Comparison of ENCODE assay signal across 10 mouse cellular contexts in genomic region chr5:30816261-30816791, GRCm38 (mm10). TPM values are rescaled to one million over a fixed set of nuclear protein-coding genes. Genes with fewer than 3 reads are reported as not detected.
DNase-seq lines count a peak whose midpoint lies in the region; ATAC-seq and TF ChIP-seq lines count a peak whose summit lies in the region.
"Had no signal": no experiment of that assay in that cellular context is flagged by ENCODE, and none has a peak within 500 bp of the region (broad histone marks: within the 10 kb centered on the region; RNA-seq: fewer than 3 reads in every experiment).

No protein-coding gene starts in this region.

- no peak overlapping the region for H3K9ac ChIP-seq in limb, embryonic 12.5 days (replicated peaks)
- H3K9ac ChIP-seq in hindbrain, postnatal 0 days (replicated peaks; ENCODE audit: low read length), result peak overlapping the region; percentile 34; the same call in 1 of the 2 replicates
- H3K9ac ChIP-seq: liver, embryonic 15.5 days had no signal

- no peaks in the 10 kb centered on the region for H3K36me3 ChIP-seq in limb, embryonic 12.5 days
- no peaks in the 10 kb centered on the region for H3K36me3 ChIP-seq in limb, embryonic 10.5 days
- H3K36me3 ChIP-seq in hindbrain, postnatal 0 days (ENCODE audit: insufficient read depth, low read length), result no peaks in the 10 kb centered on the region
- no peaks in the 10 kb centered on the region for H3K36me3 ChIP-seq in thymus, adult 2 months (ENCODE audit: control insufficient read depth, insufficient read depth, low read length)
- H3K36me3 ChIP-seq: liver, embryonic 15.5 days had no signal

- TF ChIP-seq CTCF in hindbrain, postnatal 0 days (IDR thresholded peaks at IDR 0.05; ENCODE audit: low read depth), result no peak
- TF ChIP-seq CTCF in thymus, adult 2 months (IDR thresholded peaks at IDR 0.05; ENCODE audit: borderline replicate concordance, control insufficient read depth, extremely low read depth, insufficient read depth, low read length, poor library complexity), result no peak

- no peak for ATAC-seq in limb, embryonic 12.5 days (ENCODE audit: insufficient number of reproducible peaks, insufficient read depth, low FRiP score, low TSS enrichment, low read depth)
- ATAC-seq in hindbrain, postnatal 0 days, result no peak

- peaks cover 24% of the 10 kb centered on the region for H3K4me1 ChIP-seq in limb, embryonic 12.5 days (replicated peaks)
- peaks cover 19% of the 10 kb centered on the region for H3K4me1 ChIP-seq in limb, embryonic 10.5 days
- peaks cover 26% of the 10 kb centered on the region for H3K4me1 ChIP-seq in hindbrain, postnatal 0 days (ENCODE audit: insufficient read depth, low read length)
- peaks cover 7% of the 10 kb centered on the region for H3K4me1 ChIP-seq in thymus, adult 2 months (replicated peaks; ENCODE audit: control insufficient read depth, insufficient read depth, low read length)

- no peak for TF ChIP-seq POLR2A in thymus, adult 2 months (IDR thresholded peaks at IDR 0.05; ENCODE audit: control insufficient read depth, extremely low read depth, insufficient read depth, low read length, poor library complexity)

- DNase-seq in limb, embryonic 10.5 days (ENCODE audit: low spot score), result no peak
- peak; percentile 62 for DNase-seq in gastrocnemius, adult 18-20 months (ENCODE audit: low spot score)
- DNase-seq in hindbrain, postnatal 0 days (ENCODE audit: low spot score), result no peak
- peak; percentile 32 for DNase-seq in skeletal muscle tissue, adult 2 months (ENCODE audit: low read depth, low spot score)
- no peak for DNase-seq in thymus, adult 2 months
- no peak for DNase-seq in spleen, postnatal 36 days (ENCODE audit: low spot score in 2 of 2)
- DNase-seq in layer of hippocampus, adult 18-20 months (ENCODE audit: low spot score in 2 of 2), result no peak
- DNase-seq: right cerebral cortex, postnatal 14 days had no signal

- H3K27me3 ChIP-seq in limb, embryonic 12.5 days, result peaks cover 5% of the 10 kb centered on the region
- H3K27me3 ChIP-seq in limb, embryonic 10.5 days (ENCODE audit: low read depth, poor library complexity, severe bottlenecking), result peaks cover 8% of the 10 kb centered on the region
- H3K27me3 ChIP-seq in hindbrain, postnatal 0 days (ENCODE audit: insufficient read depth, low read length), result no peaks in the 10 kb centered on the region
- no peaks in the 10 kb centered on the region; the same call in 1 of the 2 replicates for H3K27me3 ChIP-seq in thymus, adult 2 months (ENCODE audit: control insufficient read depth, insufficient read depth, low read length)

- peak overlapping the region; percentile 86 for H3K4me2 ChIP-seq in limb, embryonic 12.5 days
- H3K4me2 ChIP-seq in hindbrain, postnatal 0 days (ENCODE audit: low read depth, low read length), result peak overlapping the region; percentile 87
- H3K4me2 ChIP-seq: liver, embryonic 15.5 days had no signal

- WGBS in limb, embryonic 12.5 days, result 69% methylated on average over 8 of the region's 8 CpGs
- WGBS in limb, embryonic 10.5 days, result 72% methylated on average over 8 of the region's 8 CpGs
- WGBS in hindbrain, postnatal 0 days, result 55% methylated on average over 8 of the region's 8 CpGs
- WGBS in thymus, adult 2 months, result 87% methylated on average over 8 of the region's 8 CpGs

- H3K9me3 ChIP-seq in limb, embryonic 12.5 days, result no peaks in the 10 kb centered on the region
- H3K9me3 ChIP-seq in limb, embryonic 10.5 days (replicated peaks), result no peaks in the 10 kb centered on the region
- H3K9me3 ChIP-seq in hindbrain, postnatal 0 days (ENCODE audit: low read length), result no peaks in the 10 kb centered on the region
- H3K9me3 ChIP-seq: liver, embryonic 15.5 days had no signal

- no peak overlapping the region for H3K4me3 ChIP-seq in limb, embryonic 12.5 days (replicated peaks)
- no peak overlapping the region for H3K4me3 ChIP-seq in limb, embryonic 10.5 days
- H3K4me3 ChIP-seq in hindbrain, postnatal 0 days (ENCODE audit: low read length), result peak overlapping the region; percentile 82
- H3K4me3 ChIP-seq in thymus, adult 2 months (ENCODE audit: control insufficient read depth, insufficient read depth, low read length), result no peak overlapping the region
- H3K4me3 ChIP-seq: liver, embryonic 15.5 days had no signal

- no peak overlapping the region for H3K27ac ChIP-seq in limb, embryonic 12.5 days
- no peak overlapping the region for H3K27ac ChIP-seq in limb, embryonic 10.5 days
- no peak overlapping the region for H3K27ac ChIP-seq in hindbrain, postnatal 0 days
- no peak overlapping the region for H3K27ac ChIP-seq in thymus, adult 2 months (ENCODE audit: control insufficient read depth, insufficient read depth, low read length)
- H3K27ac ChIP-seq: liver, embryonic 15.5 days had no signal

RNA-seq across cellular contexts. Expression of gene Mapre3, which starts 1.9 kb away (rescaled TPM):
- 26.8 and 28.4 TPM in 2 replicates for polyA plus RNA-seq in limb, embryonic 12.5 days (2016; fragmentation: Nextera tagmentation; extraction: Ambion mirVana)
- polyA plus RNA-seq in limb, embryonic 10.5 days (2016; fragmentation: Nextera tagmentation; extraction: Ambion mirVana), result 12.2 and 17.0 TPM in 2 replicates
- total RNA-seq in gastrocnemius, adult 18-20 months (2021), result 10 to 100 TPM; 90.8 to 91.0 TPM
- 51.7 and 55.8 TPM in 2 replicates for total RNA-seq in hindbrain, postnatal 0 days (2014; rRNA removed)
- polyA plus RNA-seq in hindbrain, postnatal 0 days (2015; fragmentation: Nextera tagmentation; extraction: Ambion mirVana), result 134 and 137 TPM in 2 replicates
- 11.5 and 16.6 TPM in 2 replicates for polyA plus RNA-seq in thymus, adult 2 months (2012; rRNA removed)
- 100 to 1,000 TPM; 216 to 227 TPM for total RNA-seq in layer of hippocampus, adult 18-20 months (2021)

RNA-seq across cellular contexts. Expression of gene Tmem214, which starts 51.5 kb away (rescaled TPM):
- 80.4 and 84.6 TPM in 2 replicates for polyA plus RNA-seq in limb, embryonic 12.5 days (2016; fragmentation: Nextera tagmentation; extraction: Ambion mirVana)
- 68.7 and 82.4 TPM in 2 replicates for polyA plus RNA-seq in limb, embryonic 10.5 days (2016; fragmentation: Nextera tagmentation; extraction: Ambion mirVana)
- total RNA-seq in gastrocnemius, adult 18-20 months (2021), result 10 to 100 TPM; 28.8 to 29.7 TPM
- 86.7 and 89.5 TPM in 2 replicates for total RNA-seq in hindbrain, postnatal 0 days (2014; rRNA removed)
- 59.1 and 59.2 TPM in 2 replicates for polyA plus RNA-seq in hindbrain, postnatal 0 days (2015; fragmentation: Nextera tagmentation; extraction: Ambion mirVana)
- polyA plus RNA-seq in thymus, adult 2 months (2012; rRNA removed), result 101 and 106 TPM in 2 replicates
- 10 to 100 TPM; 63.6 to 63.7 TPM for total RNA-seq in layer of hippocampus, adult 18-20 months (2021)

Comparison
In these comparisons a context has a peak if more than half of its experiments do, and no peak if none do; other contexts are left out.
1. DNase-seq: peak in gastrocnemius, adult 18-20 months (single experiment) and skeletal muscle tissue, adult 2 months (single experiment); none in limb, embryonic 10.5 days (single experiment), hindbrain, postnatal 0 days (single experiment), thymus, adult 2 months (single experiment), spleen, postnatal 36 days (0 of 2) and layer of hippocampus, adult 18-20 months (0 of 2).